Mouse (Mus musculus) urinary bladder, postnatal 14 days (tissue): Measurements from ENCODE around the gene Mcrip1.
"Not testable (repeated sequence)": the region's sequence is repeated elsewhere in the genome, so short reads cannot be mapped to it uniquely, and the experiment has no call there.

Experiments used
- DNase-seq: peaks from one replicate; pipeline ENCODE4 v3.0.0; 2021; ENCODE audit warnings: low spot score

The Mcrip1 gene

DNA sequence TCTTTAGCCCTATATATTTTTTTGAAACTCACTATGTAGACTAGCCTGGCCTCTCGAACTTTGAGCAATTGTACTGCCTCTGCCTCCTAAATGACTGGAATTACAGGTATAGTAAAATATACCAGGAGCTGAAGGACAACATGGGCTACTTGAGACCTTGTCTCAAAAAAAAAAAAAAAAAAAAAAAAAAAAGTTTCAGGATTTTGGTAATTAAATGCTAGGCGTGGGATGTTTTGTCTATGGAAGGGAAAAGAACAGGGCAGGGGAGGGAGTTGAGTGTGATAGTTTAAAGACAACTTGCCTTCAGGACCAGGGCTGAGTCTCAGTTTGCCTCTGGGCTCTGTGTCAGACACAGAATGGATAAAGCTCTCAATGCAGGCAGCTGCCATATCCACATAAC, 25.5 kb upstream of the Mcrip1 start:
- DNase-seq, result no peak

DNA sequence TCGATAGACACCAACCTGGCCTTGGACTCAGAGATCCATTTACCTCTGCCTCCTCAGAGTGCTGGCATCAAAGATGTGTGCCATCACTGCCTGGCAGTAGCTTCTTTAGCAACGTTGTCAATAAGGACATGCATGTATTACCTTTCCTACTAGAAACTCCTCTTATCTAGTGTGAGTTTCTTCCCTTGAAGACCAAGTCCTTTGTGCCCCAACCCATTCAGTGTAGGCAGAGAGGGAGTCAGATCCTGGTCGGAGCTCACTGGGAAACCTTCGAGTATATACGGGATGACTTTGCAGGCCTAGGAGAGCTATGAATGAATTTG, 24.7 kb upstream of the Mcrip1 start:
- DNase-seq, result no peak

DNA sequence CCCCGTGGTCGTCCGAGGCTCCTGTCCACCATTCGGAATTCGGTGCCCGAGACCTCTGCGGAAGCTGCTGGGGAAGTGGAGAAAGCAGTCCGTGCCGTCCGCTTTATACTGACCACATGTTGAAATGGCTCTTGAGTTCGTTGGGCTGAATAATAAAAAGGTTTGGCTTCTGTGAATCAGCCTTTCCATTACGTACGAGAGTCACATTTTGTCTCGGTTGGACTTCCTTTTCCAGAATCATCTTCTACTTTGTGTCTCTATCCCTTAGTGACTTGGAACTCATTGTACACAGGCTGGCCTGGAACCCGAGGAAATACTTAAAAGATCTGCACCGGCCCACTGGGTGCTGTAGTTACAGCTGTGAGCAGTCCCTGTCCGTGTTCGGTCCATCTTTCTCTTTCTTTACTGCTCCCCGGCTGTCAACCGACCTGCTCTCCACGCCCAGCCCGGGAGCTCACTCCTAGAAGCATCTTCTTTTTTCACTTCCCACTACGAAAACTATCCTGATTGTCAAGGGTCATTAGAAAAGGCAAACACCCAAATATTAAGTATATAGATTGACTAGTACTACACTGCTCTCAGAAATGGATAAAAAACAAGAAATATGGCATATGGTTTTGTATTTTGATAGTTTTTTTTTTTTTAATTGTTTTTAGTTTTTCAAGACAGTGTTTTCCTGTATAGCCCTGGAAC, 24.2 kb upstream of the Mcrip1 start:
- no peak for DNase-seq

DNA sequence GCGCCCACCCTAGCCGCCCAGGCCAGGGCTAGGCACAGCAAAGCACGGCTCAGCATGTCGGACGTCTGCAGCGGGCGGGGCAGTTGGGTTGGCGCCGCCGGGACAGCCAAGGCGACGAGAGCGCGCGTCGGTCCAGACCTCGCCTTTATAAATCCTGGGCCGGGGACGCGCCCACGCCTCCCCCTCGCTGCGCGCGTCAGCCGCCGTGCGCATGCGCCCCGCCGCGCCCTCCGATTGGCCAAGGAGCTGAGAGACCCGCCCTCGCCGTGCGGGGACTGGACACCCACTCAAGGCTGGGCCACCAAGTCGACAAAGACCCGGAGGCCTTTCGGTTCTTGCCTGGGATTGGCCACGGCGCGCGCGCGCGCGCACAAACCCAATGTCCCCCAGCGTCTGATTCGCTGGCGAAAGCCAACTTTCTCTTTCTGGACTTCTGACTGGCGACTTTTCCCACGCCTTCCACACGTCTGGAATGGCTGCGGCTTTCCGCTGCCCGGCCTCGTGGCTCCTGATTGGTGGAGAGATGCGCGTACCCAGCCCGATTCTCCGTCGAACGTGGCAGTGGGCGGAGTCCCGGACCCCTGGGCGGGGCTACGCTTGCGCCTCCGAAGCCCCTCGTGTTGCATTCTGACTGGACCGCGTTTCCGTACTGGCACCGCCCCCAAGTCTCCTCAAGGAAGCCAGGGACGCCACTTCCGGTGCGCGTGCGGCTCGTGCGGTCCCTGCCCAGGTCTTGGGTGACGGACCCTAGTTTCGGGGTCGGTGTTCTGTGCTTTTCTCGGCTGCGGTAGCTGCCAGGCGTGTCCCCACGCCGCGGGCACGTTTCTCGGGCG, 23.4 kb upstream of the Mcrip1 start, which contains the start of gene P4hb:
Gene P4hb, minus strand, starts transcription at position 502 of the 833 bp plus-strand sequence.
- peak; percentile 100 for DNase-seq

DNA sequence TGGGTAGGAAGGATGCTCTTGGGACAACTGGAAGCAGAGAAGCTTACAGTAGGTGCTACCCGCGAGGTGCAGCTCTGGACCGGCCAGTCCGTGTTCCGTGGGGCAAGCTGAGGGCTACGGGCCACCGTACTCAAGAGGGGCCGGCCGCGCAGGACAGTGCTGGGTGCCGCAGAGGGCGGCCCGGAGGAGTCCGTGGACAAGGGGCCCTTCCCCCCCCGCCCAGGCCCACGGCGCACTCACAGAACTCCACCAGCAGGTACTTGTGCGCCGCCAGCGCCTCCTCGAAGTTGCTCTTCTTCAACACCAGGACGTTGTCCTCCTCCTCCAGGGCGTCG, 22.9 kb upstream of the Mcrip1 start:
- DNase-seq, result no peak

DNA sequence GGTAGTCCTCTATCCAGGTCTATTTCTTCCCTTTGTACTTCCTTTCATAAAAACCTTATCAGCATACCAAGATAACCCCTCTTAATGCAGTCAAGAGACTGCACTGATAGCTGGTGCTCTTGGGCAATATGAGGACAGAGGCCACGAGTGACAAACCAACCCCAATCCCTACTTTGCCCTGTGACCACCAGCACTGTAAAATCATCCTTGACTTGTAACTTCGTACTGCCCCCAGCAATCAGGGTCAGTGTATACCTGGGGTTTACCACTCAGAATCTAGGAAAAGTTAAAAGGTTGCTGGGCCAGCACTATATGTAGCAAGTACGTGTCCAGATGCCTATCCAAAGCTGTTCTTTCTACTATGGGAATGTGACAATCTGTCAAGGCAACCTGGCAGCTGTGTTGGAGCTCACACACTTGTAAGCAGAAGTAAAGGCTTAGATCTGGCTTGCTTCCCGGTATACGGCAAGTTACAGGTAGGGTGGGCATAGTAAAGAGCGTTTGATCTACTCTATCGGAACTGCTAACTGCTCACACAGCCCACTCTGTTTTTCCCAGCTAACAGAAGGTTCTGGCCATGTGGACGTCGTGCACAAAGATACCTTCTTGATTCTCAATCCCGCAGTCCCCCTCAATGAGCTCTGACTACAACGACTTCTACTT, 22.4 kb upstream of the Mcrip1 start:
- no peak for DNase-seq

DNA sequence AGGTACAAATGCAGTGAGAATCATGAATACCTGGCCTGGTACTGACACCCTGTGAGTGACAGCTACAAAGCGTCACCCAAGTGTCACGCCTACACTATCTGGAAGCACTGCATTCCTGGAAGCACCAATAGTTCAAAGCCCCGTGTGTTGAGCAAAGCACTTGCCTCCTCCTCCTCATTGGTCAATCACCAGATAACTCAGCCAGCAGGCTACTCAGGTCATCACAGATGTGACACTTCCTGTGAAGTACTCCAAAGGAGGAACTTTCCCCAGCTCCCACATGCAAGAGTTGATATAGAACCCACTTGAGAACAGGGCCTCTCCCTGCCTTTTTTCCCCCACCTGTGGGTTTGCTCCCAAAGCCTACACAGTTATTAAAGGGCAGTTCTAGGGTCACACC, 21.6 kb upstream of the Mcrip1 start:
- DNase-seq, result no peak

DNA sequence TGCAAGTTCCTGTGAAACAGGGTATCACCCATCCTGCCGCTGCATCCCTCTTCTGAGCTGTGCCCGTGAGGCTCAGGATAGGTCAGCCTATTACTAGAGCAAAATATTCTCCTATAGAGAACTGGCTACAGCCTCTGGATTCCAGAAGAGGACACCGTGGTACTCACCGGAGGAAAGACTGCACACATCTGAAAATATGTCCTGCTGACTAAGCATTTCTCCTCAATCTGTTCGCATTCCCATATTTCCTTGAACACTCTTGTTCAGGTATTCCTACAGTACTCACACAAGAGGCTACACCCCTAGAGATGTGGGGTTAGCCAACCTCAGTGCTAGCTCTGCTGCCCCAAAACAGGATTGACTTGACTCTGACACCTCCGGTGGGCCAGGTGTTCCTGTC, 18.8 kb upstream of the Mcrip1 start:
- no peak for DNase-seq

DNA sequence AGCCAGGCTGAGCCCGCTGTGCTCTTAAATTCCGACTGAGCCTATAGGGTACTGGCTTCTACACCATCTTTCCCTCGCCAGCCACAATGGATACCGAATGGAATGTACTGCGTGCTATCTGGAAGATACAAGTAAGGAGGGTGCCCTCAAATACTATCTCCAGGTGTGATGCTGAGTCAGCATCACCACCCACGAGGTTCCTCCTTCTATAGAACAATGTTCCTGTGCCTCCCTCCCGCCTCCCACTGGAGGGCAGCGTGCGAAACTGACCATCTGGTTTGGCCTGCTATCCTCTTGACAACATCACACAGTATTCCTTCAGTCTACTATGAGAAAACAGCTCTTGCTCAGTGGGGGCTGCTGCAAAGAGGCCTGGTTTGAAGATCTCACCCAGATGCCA, 15.6 kb upstream of the Mcrip1 start:
- no peak for DNase-seq

DNA sequence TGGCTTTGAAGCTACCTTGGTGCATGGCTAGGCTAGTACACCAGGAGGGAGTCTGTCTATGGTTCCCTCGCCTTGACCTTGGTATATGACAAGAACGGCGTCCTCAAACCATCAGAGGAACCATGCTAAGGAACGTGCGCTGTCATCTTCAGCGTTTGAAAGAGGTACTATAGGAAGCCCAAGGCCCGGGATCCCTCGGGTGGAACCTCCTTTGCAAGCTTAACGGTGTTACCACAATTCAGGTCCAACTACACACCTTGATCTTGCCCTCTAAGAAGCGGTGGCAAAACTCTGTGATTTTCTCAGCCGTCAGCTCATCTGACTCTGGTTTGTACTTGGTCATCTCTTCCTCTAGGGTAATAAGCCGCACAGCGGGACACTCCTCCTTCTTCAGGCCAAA, 13.4 kb upstream of the Mcrip1 start:
- DNase-seq, result no peak

DNA sequence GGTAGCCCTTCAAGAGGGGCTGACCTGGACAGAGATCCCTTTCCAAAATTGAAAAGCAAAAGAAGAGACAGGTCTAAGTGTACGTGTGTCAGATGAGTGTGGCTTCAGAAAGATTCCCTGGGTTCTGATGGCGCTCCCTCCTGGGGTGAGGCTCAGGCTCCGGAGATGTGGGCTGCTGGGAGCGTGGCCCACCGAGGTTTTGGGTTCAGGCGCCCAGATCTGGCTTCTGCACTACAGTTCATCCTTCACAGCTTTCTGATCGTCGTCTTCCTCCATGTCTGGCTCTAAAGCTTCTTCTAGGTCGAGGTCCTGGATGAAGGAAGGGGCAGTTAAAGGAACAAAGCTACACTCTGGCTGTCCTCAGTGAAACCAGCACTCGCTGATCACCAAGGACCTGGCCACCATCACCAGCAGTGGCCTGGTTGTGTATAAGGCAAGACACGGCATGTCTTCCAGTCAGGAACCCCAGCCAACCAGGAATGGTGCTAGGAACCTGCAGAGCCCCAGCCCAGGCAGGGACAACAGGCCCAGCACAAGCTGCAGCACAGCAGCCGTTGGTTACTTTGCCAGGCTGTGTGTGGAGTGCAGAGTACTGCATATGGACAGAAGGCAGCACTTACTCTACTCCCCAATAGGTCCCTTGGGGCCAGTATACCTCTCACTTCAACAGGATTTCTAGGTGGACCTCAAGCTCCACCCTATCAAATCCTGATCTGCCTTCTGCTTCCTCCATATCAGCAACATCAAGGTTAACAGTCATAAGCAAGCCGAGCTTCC, 11.6 kb upstream of the Mcrip1 start:
- DNase-seq, result no peak

DNA sequence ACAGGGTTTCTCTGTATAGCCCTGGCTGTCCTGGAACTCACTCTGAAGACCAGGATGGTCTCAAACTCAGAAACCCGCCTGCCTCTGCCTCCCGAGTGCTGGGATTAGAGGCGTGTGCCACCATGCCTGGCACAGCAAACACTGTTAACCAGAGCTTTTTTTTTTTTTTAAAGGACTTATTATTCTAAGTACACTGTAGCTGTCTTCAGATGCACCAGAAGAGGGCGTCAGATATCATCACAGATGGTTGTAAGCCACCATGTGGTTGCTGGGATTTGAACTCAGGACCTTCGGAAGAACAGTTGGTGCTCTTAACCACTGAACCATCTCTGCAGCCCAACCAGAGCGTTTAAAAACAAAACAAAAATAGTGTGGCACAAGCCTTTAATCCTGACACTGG, 9.3 kb upstream of the Mcrip1 start:
- not testable (repeated sequence) for DNase-seq

DNA sequence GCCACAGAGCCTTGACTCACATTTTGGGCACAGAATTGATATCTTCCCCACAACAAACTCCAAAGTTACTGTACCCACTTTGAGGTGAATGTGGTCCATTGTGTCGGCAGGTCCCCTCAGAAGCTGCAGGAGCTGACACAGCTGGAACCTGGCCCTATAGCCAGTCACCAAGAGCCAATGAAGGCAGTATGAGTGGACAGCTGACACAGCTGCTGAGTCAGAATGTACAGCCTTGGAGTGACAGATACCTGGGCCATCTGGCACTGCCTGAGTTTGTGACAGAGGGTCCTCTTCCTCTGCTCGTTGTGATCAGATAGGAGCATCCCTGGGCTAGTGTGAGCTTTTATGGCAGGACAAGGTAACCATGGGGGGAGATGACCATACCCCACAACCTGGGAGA, 5.7 kb upstream of the Mcrip1 start:
- DNase-seq, result no peak

DNA sequence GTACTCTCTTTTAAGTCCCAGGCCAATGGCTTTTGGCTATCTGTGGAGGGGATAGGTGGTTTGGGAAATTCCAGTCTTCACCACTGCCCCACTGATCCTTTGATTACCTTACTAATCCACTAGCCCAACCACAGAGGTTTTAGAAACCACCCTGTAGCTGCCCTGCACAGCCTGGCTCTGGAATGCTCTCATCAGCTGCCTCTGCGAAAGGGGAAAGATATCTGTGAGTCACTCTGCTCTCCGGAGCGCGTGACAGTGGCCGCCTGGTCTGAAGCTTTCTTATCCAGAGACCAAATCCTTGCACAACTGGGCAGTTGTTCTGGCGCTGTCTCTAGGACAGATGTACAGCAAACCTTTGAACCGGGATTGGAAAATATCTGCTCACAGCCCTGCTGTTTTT, 5.3 kb upstream of the Mcrip1 start:
- no peak for DNase-seq

DNA sequence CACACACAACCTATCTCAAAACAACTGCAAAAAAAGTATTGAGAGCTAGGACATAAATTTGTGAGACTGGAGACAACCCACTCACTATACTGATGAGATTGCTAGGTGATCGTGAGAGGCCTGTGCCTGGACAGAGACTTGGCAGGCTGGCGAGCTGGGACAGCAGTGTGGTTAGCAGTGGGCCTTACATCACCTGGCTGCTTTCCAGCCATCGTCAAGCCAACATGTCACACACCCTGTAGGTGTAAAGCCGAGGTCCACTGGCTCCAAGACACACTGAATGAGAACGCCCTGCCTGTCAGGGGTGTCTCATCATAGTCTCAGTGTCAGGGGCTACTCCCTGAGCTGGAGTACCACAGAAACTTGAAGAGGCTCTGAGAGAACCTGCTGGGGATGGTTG, 3.2 kb upstream of the Mcrip1 start:
- no peak for DNase-seq

DNA sequence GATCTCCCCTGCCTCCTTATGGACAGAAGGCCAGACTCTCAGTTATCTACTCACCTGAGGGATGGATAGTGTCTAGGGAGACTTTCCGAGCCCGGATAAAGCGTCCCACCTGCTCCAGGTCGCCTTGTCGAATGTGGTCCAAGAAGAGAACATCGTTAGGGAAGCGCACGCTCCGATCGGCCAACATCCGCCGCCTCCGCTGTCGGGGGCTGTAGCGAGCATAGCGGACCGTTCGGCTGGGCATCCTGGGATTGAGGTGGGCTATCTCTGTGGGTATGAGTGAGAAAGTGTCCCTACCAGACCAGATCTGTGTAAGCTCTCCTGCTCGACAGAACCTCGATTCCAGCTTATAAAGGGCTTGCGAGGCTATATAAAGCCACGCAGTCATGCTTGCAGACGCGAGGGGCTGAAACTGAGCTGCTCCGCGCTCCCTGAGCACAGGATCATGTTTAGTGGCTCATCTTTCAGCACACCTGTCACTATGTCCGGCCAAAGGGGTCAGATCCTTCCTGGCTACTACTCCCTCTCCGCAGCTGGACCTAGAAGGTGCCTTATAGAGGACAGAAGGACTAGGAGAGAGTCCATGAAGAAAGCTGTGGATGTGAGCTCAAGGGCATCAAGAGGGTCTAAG, 1.4 kb upstream of the Mcrip1 start, which contains the start of gene Ppp1r27:
Gene Ppp1r27, minus strand, starts transcription at position 323 of the 631 bp plus-strand sequence.
- DNase-seq, result no peak

DNA sequence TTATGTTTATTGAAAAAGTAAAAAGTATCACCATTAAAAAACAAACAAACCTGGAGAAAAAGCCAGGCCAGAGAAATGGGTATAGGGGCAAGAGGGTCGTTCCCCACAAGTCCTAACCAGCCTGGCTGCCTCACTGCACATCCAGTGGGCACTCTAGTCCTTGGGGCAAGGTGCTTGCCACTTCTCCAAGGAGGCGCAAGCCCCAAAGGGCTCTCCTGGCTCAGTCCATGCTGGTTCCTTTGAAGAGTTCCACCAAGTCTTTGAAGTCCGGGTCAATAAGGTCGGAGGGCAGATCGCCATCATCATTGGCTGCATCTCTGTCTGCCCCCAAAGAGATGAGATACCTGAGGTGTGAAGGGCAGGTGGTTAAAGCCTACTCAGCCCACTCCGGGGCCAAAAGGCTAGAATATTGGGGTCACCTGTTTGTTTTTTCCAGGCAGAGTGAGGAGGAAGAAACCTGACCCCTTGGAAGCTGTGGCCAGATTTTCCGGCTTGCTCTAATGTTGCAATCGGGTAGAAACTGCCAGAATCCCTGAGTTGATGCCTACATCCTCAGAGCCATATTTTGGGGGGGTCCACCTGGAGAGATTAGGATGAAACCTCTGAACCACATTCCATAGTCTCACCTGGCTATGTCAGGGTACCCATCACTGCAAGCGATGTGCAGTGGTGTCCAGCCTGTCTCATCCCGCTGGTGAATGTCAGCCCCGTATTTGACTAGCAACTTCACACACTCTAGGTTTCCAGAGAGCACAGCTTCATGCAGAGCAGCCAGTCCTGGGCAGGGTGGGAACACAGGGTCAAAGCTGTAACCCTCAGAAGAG, 671 bp upstream of the Mcrip1 start:
- no peak for DNase-seq

DNA sequence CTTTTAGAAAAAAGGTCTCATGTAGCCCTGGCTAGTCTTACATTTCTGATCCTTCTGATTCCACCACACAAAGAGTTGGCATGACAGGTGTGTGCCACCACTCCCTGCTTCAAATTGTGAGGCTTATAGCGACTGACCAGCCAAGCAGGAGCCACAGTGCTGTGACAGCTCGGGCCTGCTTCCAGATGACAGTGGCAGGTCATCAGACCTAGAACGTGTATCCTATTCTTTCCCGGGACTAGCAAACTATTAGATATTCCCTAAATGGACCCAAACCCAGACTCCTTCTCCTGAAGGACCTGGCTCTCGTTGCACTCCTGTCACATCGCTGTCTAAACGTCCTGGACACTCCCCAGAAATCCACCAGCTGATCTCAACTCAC, 750 bp downstream of the Mcrip1 start:
- DNase-seq, result no peak

DNA sequence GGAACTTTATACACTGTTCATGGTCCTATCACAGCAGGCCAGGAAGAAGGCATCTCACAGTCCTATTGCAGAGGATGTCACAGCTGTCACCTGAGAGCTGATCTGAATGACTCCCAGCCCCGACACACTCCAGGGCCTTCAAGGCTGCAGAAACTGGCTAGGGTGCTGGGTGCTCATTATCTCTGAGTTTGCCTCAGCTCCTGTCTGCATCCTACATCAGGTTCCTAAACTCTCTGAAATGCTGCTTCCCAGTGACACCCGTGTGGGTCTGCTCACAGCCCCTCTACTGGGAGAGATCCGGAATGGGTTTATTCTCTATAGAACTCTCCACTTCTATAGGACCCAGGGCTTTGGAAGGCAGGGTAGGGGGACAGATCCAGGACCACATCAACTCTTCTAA, 1.3 kb downstream of the Mcrip1 start:
- DNase-seq, result no peak

DNA sequence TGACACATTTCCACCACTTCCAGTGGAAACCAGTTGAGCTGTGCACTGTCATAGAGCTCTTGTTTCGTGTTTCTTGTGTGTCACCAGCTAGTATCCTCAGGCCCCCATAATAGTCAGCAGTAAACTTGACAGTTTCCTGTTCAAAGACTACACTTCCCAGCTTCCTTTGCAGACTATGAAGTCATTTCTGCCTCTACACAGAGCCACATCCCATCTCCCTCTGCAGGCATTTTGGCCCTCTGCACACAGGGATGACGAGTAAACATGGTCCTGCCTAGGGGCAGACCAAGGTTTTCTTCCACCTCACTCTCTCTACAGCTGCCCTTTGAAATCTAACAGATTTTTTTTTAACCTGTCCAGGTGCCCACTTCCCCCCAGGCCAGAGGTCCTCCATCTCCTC, 2.1 kb downstream of the Mcrip1 start:
- no peak for DNase-seq

DNA sequence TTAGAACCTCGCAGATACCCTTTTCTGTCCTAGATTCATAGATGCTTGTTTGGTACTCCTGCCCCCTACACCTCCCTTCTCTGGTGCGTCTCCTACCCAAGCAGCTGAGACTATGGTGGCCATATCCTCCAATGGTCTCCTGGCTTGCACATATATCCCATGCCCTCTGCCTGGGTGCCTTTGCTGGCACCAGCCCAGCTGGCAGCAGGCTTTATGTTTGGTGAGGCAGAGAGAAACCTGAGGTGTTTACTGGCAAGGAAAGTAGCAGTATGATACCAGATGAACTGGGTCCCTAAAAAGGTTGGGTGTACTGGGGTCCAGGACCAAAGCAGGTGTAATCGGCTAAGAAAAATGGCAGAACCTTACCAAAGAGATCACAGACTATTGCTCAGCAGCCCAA, 3.6 kb downstream of the Mcrip1 start:
- no peak for DNase-seq
